Mouse (Mus musculus) forebrain, embryonic 15.5 days (tissue): ENCODE results near the gene Acly. TPM values are rescaled to one million over a fixed set of nuclear protein-coding genes. Genes with fewer than 3 reads are reported as not detected.

Experiments used
- ATAC-seq: fragments of 200-750 bp; cut with Nextera tagmentation; replicated peaks from 2 replicates; pipeline ENCODE4 v1.8.0; 2017; ENCODE audit warnings: mild to moderate bottlenecking, moderate TSS enrichment, moderate library complexity
- H3K27ac ChIP-seq: fragments of 300-500 bp; sonication (generic); replicated peaks from 2 replicates; pipeline ENCODE4 v1.5.1; 2015; ENCODE audit warnings: mild to moderate bottlenecking, inconsistent platforms
- H3K27me3 ChIP-seq: fragments of 300-500 bp; sonication (generic); 2 replicates; pipeline ENCODE4 v1.6.1; 2015; ENCODE audit warnings: inconsistent platforms
- H3K36me3 ChIP-seq: fragments of 300-500 bp; sonication (generic); 2 replicates; pipeline ENCODE4 v1.6.1; 2015; ENCODE audit warnings: mild to moderate bottlenecking, inconsistent platforms
- H3K4me1 ChIP-seq: fragments of 300-500 bp; sonication (generic); 2 replicates; pipeline ENCODE4 v1.6.1; 2015; ENCODE audit warnings: inconsistent platforms
- H3K4me2 ChIP-seq: fragments of 300-500 bp; sonication (generic); replicated peaks from 2 replicates; pipeline ENCODE4 v1.6.1; 2015; ENCODE audit warnings: mild to moderate bottlenecking, inconsistent platforms
- H3K4me3 ChIP-seq: fragments of 300-500 bp; sonication (generic); 2 replicates; pipeline ENCODE4 v1.5.1; 2015; ENCODE audit warnings: mild to moderate bottlenecking, inconsistent platforms
- H3K9ac ChIP-seq: fragments of 300-500 bp; sonication (generic); replicated peaks from 2 replicates; pipeline ENCODE4 v1.6.1; 2015; ENCODE audit warnings: mild to moderate bottlenecking, inconsistent platforms
- H3K9me3 ChIP-seq: fragments of 300-500 bp; sonication (generic); 2 replicates; pipeline ENCODE4 v1.6.1; 2016; ENCODE audit warnings: inconsistent platforms
- WGBS: fragments of 180-500 bp; shearing (Covaris S2); methylation state at CpG from one replicate; pipeline ENCODE4 v1.1.7; 2015; ENCODE audit warnings: mixed read lengths; 5-methylcytosine and 5-hydroxymethylcytosine counted together
- polyA plus RNA-seq: library from polyadenylated mRNA; unstranded; fragments of >200 nt; fragmentation: Nextera tagmentation; extraction: Ambion mirVana; gene quantifications from 2 replicates; pipeline ENCODE4 v1.2.1, GENCODE M21; 2015

Gene Acly
- 230 and 237 TPM in 2 replicates for polyA plus RNA-seq

DNA sequence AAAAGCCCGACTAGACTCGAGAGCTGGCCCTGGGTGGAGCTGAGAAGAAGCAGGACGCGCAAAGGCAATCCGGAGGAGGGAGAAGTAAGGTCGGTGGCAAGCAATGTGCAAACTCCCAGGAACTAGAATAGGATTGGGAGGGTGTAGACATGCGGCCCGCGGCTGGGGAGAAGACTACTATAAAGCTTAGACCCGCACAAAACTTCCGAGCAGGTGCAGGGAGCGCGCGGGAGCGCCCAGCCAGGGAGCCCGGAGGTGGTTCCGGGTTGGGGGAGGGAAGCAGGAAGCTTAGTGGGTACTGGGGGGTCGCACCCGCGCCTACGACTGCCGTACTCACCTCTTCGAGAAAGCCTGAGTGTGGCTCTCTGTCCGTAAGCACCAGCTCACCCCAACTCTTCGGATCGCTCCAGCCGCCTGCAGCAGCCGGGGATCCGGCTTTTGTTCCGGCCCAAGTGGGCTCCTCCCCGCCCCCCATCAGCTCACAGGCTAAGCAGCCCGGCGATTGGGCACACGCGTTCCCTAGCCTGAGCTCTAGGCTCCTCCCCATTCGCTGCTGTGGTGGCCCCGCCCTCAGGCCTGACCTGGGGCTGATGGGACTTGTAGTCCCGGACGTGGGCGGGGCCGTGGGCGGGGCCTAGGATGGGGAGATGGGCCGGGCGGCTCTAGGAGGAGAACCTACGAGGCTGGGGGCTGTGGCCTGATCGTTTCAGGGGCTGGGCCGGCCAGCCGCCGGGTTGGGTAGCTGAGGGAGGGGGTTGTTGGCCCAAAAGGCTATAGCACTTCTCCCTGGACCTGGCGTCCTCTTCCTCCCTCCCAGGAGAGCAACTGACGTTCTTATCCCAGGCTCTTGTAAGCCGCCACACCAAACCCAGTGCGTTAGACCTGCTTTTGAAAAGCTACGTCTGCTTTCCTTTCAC lies at the start of gene Acly:
Gene Acly, minus strand, starts transcription at position 543 of the 917 bp plus-strand sequence.
- peak within 1 kb of the TSS; percentile 96 for H3K27ac ChIP-seq
- no peaks in the 10 kb centered on the region for H3K27me3 ChIP-seq
- H3K36me3 ChIP-seq, result peaks cover 12% of the 10 kb centered on the region
- peak; percentile 98 for ATAC-seq
- H3K4me1 ChIP-seq, result peaks cover 38% of the 10 kb centered on the region
- H3K4me3 ChIP-seq, result peak within 1 kb of the TSS; percentile 93
- WGBS, result under 1% methylated on average over 54 of the region's 54 CpGs
- peak within 1 kb of the TSS; percentile 91 for H3K9ac ChIP-seq
- no peaks in the 10 kb centered on the region for H3K9me3 ChIP-seq
- H3K4me2 ChIP-seq, result peak within 1 kb of the TSS; percentile 64

- H3K4me3 ChIP-seq, result no peak overlapping the region
- H3K9me3 ChIP-seq, result no peaks in the 10 kb centered on the region
- H3K9ac ChIP-seq, result no peak overlapping the region
- 75% methylated on average over 21 of the region's 21 CpGs for WGBS
- ATAC-seq, result no peak
- H3K27me3 ChIP-seq, result no peaks in the 10 kb centered on the region
- H3K36me3 ChIP-seq, result peaks cover 19% of the 10 kb centered on the region
- peak overlapping the region; percentile 8; the same call in 1 of the 2 replicates for H3K4me2 ChIP-seq
- H3K27ac ChIP-seq, result no peak overlapping the region
- H3K4me1 ChIP-seq, result peaks cover 16% of the 10 kb centered on the region
Measured at GRCm38 (mm10) chr11:100576256-100576655, 48.5 kb upstream of the Acly start.

GRCm38 (mm10) chr11:100575484-100575855 lies 47.7 kb upstream of the Acly start:
- H3K9ac ChIP-seq, result peak overlapping the region; percentile 61
- no peaks in the 10 kb centered on the region for H3K27me3 ChIP-seq
- ATAC-seq, result peak; percentile 27; the same call in 1 of the 2 replicates
- 23% methylated on average over 1 of the region's 2 CpGs for WGBS
- H3K4me2 ChIP-seq, result peak overlapping the region; percentile 74
- H3K27ac ChIP-seq, result 0 out of 2 replicates have a peak overlapping the region, but pooled peaks have one; percentile 45
- H3K9me3 ChIP-seq, result no peaks in the 10 kb centered on the region
- H3K4me1 ChIP-seq, result peaks cover 24% of the 10 kb centered on the region
- H3K4me3 ChIP-seq, result peak overlapping the region; percentile 64
- peaks cover 14% of the 10 kb centered on the region for H3K36me3 ChIP-seq

- peaks cover 9% of the 10 kb centered on the region for H3K36me3 ChIP-seq
- 3% methylated on average over 47 of the region's 47 CpGs for WGBS
- H3K9me3 ChIP-seq, result no peaks in the 10 kb centered on the region
- peak within 1 kb of the TSS; percentile 61 for H3K9ac ChIP-seq
- ATAC-seq, result peak; percentile 68
- H3K27me3 ChIP-seq, result no peaks in the 10 kb centered on the region
- peak within 1 kb of the TSS; percentile 74 for H3K4me2 ChIP-seq
- peaks cover 24% of the 10 kb centered on the region for H3K4me1 ChIP-seq
- 0 out of 2 replicates have a peak within 1 kb of the TSS, but pooled peaks have one; percentile 45 for H3K27ac ChIP-seq
- H3K4me3 ChIP-seq, result peak within 1 kb of the TSS; percentile 64
Measured at GRCm38 (mm10) chr11:100574708-100575483, 47.1 kb upstream of the Acly start, which contains the start of gene Cnp. Gene Cnp, plus strand, starts transcription at chr11:100574904.

- peaks cover 24% of the 10 kb centered on the region for H3K4me1 ChIP-seq
- peak overlapping the region; percentile 64 for H3K4me3 ChIP-seq
- H3K27ac ChIP-seq, result no peak overlapping the region
- no peak overlapping the region for H3K9ac ChIP-seq
- 89% methylated on average over 3 of the region's 3 CpGs for WGBS
- peak overlapping the region; percentile 74 for H3K4me2 ChIP-seq
- ATAC-seq, result no peak
- H3K27me3 ChIP-seq, result no peaks in the 10 kb centered on the region
- H3K36me3 ChIP-seq, result peaks cover 2% of the 10 kb centered on the region; the same call in 1 of the 2 replicates
- no peaks in the 10 kb centered on the region for H3K9me3 ChIP-seq
Measured at GRCm38 (mm10) chr11:100574188-100574587, 46.4 kb upstream of the Acly start.

DNA sequence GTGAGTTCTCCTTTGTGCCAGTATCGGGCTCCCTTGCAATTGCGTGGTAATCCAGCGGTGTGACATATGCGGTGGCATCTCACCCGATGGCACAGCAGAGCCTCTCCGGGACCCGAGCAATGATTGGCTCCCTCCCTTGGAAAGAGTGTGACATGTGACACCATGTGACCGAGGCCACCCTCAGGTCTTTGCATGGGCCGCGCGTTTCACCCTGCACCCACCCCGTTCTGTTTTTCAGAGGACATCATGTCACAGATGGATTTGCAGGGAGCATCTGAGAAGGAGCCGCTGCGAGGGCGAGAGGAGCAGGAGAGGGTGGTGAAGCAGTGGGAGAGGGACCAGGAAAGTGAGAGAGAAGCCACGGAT lies 43.4 kb upstream of the Acly start:
- H3K27ac ChIP-seq, result no peak overlapping the region
- no peaks in the 10 kb centered on the region for H3K27me3 ChIP-seq
- H3K4me2 ChIP-seq, result peak overlapping the region; percentile 45
- H3K4me3 ChIP-seq, result peak overlapping the region; percentile 23
- H3K9ac ChIP-seq, result peak overlapping the region; percentile 25; the same call in 1 of the 2 replicates
- H3K36me3 ChIP-seq, result no peaks in the 10 kb centered on the region
- 11% methylated on average over 16 of the region's 16 CpGs for WGBS
- ATAC-seq, result peak; percentile 39; the same call in 1 of the 2 replicates
- H3K9me3 ChIP-seq, result no peaks in the 10 kb centered on the region
- peaks cover 24% of the 10 kb centered on the region for H3K4me1 ChIP-seq

DNA sequence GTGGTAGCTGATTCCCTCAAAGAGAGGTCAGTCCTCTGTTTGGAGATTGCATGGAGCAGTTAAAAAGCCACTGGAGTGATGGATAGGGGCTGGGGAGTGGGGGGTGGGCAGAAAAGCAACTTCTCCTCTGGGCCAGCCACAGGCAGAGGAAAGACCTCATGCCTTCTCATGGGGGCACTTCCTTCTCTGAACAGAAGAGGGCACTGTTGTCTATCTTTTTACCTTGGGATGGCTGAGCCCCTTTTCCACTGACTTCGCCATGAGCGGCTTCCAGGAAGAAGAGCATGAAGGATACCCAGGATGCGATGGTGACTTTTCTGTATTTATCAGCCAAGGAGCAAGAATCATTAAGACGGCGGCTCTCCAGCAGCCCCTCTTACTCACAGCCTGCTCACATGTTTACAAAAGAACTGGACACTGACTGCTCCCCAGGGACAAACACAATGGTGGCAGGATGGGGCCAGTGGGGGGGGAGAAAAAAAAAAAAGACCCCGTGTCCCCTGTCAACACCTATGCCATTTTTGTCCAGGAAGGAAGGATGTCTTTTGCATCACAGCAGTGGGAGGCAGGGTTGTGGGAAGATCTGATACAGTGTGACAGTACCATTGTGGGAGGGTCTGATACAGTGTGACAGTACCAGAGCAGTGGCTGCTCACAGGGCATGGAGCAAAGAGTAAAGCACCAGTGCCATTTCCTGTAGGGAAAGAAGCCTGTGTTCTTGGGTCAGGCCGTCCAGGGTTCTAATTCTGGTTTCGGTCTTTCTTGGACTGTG lies 42.8 kb upstream of the Acly start:
- no peaks in the 10 kb centered on the region for H3K27me3 ChIP-seq
- H3K27ac ChIP-seq, result no peak overlapping the region
- peak overlapping the region; percentile 45 for H3K4me2 ChIP-seq
- peak; percentile 64 for ATAC-seq
- H3K4me1 ChIP-seq, result peaks cover 21% of the 10 kb centered on the region
- no peaks in the 10 kb centered on the region for H3K36me3 ChIP-seq
- WGBS, result 10% methylated on average over 8 of the region's 8 CpGs
- peak overlapping the region; percentile 23 for H3K4me3 ChIP-seq
- H3K9me3 ChIP-seq, result no peaks in the 10 kb centered on the region
- peak overlapping the region; percentile 28; the same call in 1 of the 2 replicates for H3K9ac ChIP-seq

DNA sequence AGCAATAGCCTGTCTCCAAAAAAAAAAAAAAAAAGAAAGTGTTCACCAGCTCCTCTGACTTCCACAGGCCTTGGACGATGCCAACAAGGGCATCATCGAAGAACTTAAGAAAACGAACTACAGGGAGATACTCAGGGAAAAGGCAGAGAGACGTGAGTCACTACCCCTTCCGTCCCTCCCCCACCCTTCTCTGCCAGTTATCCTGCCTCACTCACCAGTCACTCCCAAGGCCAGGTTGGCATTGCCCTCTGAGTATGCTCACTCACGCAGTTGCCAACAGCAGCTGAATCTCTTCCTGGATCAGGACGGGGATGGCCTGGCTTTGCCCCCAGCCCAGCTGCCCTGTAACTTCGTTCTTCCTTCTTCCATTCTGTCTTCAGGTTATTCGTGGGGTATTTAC lies 42.0 kb upstream of the Acly start:
- H3K9me3 ChIP-seq, result no peaks in the 10 kb centered on the region
- H3K4me3 ChIP-seq, result no peak overlapping the region
- no peak overlapping the region for H3K4me2 ChIP-seq
- WGBS, result 71% methylated on average over 9 of the region's 9 CpGs
- H3K4me1 ChIP-seq, result peaks cover 14% of the 10 kb centered on the region
- H3K27me3 ChIP-seq, result no peaks in the 10 kb centered on the region
- no peaks in the 10 kb centered on the region for H3K36me3 ChIP-seq
- no peak overlapping the region for H3K9ac ChIP-seq
- H3K27ac ChIP-seq, result no peak overlapping the region
- no peak for ATAC-seq

- Histone ChIP-seq H3K27ac (no peak overlapping the region), H3K9ac (no peak overlapping the region), H3K36me3 (no peaks in the 10 kb centered on the region), H3K27me3 (no peaks in the 10 kb centered on the region), H3K4me1 (peaks cover 10% of the 10 kb centered on the region), H3K9me3 (no peaks in the 10 kb centered on the region), H3K4me2 (no peak overlapping the region), H3K4me3 (no peak overlapping the region)
- 82% methylated on average over 8 of the region's 8 CpGs for WGBS
- no peak for ATAC-seq
Measured at GRCm38 (mm10) chr11:100568692-100569091, 40.9 kb upstream of the Acly start.

- H3K27ac ChIP-seq, result no peak overlapping the region
- ATAC-seq, result no peak
- H3K4me2 ChIP-seq, result no peak overlapping the region
Measured at GRCm38 (mm10) chr11:100567815-100568245, 40.0 kb upstream of the Acly start.

GRCm38 (mm10) chr11:100567229-100567628 lies 39.4 kb upstream of the Acly start:
- 87% methylated on average over 5 of the region's 5 CpGs for WGBS
- no peak overlapping the region for H3K4me3 ChIP-seq

More at GRCm38 (mm10) chr11:100567815-100568245, 40.0 kb upstream of the Acly start:
- no peaks in the 10 kb centered on the region for H3K9me3 ChIP-seq
- H3K36me3 ChIP-seq, result no peaks in the 10 kb centered on the region
- 67% methylated on average over 9 of the region's 9 CpGs for WGBS
- no peak overlapping the region for H3K4me3 ChIP-seq
- H3K27me3 ChIP-seq, result no peaks in the 10 kb centered on the region
- H3K9ac ChIP-seq, result no peak overlapping the region
- peaks cover 10% of the 10 kb centered on the region for H3K4me1 ChIP-seq

More at GRCm38 (mm10) chr11:100567229-100567628, 39.4 kb upstream of the Acly start:
- H3K9ac ChIP-seq, result no peak overlapping the region
- H3K27ac ChIP-seq, result no peak overlapping the region
- H3K4me1 ChIP-seq, result peaks cover 10% of the 10 kb centered on the region
- no peak overlapping the region for H3K4me2 ChIP-seq
- no peaks in the 10 kb centered on the region for H3K9me3 ChIP-seq
- no peak for ATAC-seq
- no peaks in the 10 kb centered on the region for H3K36me3 ChIP-seq
- H3K27me3 ChIP-seq, result no peaks in the 10 kb centered on the region
